Mouse (Mus musculus) forebrain, embryonic 10.5 days (tissue): ENCODE results near the gene En1. TPM values are rescaled to one million over a fixed set of nuclear protein-coding genes. Genes with fewer than 3 reads are reported as not detected.
A peak's percentile ranks its signal among the peaks of the same experiment; 100 is the strongest.

ENCODE experiments used
- DNase-seq: peaks from one replicate; pipeline ENCODE4 v3.0.0-alpha.2; 2017; ENCODE audit warnings: low spot score; ENCODE audit errors: extremely low spot score
- H3K27ac ChIP-seq: fragments of 300-500 bp; sonication (generic); 2 replicates; pipeline ENCODE4 v1.5.1; 2016; ENCODE audit warnings: mild to moderate bottlenecking
- H3K27me3 ChIP-seq: fragments of 300-500 bp; sonication (generic); 2 replicates; pipeline ENCODE4 v1.6.1; 2016; ENCODE audit warnings: mild to moderate bottlenecking; ENCODE audit not compliant: poor library complexity, severe bottlenecking
- H3K36me3 ChIP-seq: fragments of 300-500 bp; sonication (generic); replicated peaks from 2 replicates; pipeline ENCODE4 v1.6.1; 2016; ENCODE audit warnings: mild to moderate bottlenecking, moderate library complexity
- H3K4me1 ChIP-seq: fragments of 300-500 bp; sonication (generic); 2 replicates; pipeline ENCODE4 v1.6.1; 2016
- H3K4me3 ChIP-seq: fragments of 300-500 bp; sonication (generic); 2 replicates; pipeline ENCODE4 v1.5.1; 2016; ENCODE audit warnings: mild to moderate bottlenecking, moderate library complexity
- H3K9me3 ChIP-seq: fragments of 300-500 bp; sonication (generic); 2 replicates; pipeline ENCODE4 v1.6.1; 2016; ENCODE audit warnings: mild to moderate bottlenecking, moderate library complexity
- WGBS: fragments of 180-500 bp; shearing (Covaris S2); methylation state at CpG from one replicate; pipeline ENCODE4 v1.1.7; 2016; 5-methylcytosine and 5-hydroxymethylcytosine counted together
- polyA plus RNA-seq: library from polyadenylated mRNA; unstranded; fragments of >200 nt; fragmentation: Nextera tagmentation; extraction: Ambion mirVana; gene quantifications from 2 replicates; pipeline ENCODE4 v1.2.1, GENCODE M21; 2016

Gene En1
- polyA plus RNA-seq, 1 experiment from 2014 or later, result 0.10 TPM

DNA sequence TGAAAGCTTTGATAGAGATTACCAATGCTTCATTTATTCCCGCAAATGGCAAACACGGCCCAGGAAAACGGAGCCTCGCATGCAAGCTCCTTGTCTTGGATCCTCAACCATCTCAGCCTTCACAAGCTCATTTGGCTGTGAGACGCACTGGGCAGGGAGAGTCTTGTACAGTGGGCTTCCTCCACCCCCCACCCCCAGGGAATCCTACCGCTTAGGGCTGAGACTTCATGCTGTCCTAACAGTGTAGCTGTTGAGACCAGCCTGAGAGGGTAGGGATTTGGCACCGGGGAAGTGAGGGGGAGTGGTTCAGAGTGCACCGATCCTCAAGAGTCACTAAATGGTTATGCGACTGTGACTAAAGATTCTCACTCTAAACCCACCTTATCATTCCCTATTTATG is 13.7 kb downstream of the En1 start:
- Histone ChIP-seq H3K4me3 (no peak overlapping the region), H3K4me1 (peaks cover 10% of the 10 kb centered on the region; the same call in 1 of the 2 replicates), H3K36me3 (no peaks in the 10 kb centered on the region), H3K27me3 (peaks cover 100% of the 10 kb centered on the region), H3K27ac (no peak overlapping the region), H3K9me3 (no peaks in the 10 kb centered on the region)
- under 1% methylated on average over 9 of the region's 9 CpGs for WGBS
- peak; percentile 16 for DNase-seq

DNA sequence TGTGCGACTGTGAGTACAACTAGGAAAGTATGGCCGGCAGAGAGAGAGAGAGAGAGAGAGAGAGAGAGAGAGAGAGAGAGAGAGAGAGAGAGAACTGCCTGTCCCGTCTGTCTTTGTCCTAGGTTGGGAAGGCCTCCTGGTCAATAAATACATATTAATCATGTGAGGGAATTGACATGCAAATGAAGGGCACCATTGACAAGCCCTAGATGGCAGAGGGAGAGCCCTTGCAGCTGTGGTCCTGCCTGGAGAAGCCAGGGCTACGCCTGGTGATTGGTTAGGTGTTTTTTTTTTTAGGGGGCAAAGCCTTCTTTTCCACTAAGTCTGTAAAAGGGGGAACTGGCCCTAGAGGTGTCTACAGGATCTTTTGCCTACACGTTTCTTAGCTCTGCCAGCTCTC is 19.2 kb downstream of the En1 start:
- Histone ChIP-seq H3K36me3 (no peaks in the 10 kb centered on the region), H3K27me3 (peaks cover 100% of the 10 kb centered on the region), H3K9me3 (no peaks in the 10 kb centered on the region), H3K27ac (no peak overlapping the region), H3K4me3 (no peak overlapping the region), H3K4me1 (peaks cover 4% of the 10 kb centered on the region; the same call in 1 of the 2 replicates)
- no peak for DNase-seq
- WGBS, result 33% methylated on average over 5 of the region's 5 CpGs

DNA sequence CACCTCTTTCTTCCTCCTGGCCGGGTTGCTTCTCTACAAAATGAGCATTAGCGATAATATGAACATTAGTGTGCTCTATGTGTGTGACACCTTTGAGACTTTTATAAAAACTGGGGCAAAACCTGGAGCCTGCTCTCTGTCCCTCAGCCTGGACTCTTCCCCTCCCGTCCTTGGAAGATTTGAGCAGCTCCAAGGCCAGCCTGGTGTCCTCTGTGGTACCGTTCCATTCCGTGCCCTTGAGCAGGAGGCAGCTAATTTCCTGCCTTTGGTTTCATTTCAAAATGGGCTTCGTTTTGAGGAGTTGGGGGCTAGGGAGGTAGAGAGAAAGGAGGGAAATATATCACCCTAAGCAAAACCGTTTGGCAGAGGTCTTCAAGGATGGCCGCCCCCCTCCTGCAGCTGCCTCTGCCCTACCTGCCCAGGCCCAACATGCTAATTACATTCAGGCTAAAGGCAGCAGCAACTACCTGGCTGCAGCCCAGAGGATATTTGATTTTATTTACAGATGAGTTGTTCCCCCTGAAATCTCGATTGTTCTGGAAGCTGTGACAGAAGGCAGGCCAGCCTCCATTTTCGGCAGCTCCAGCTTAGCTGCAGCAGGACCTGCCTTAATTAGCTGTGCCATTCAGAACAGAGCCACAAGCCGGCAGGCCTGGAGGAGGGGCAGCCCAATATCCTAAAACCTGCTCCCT is 24.9 kb downstream of the En1 start:
- DNase-seq, result no peak
- 42% methylated on average over 11 of the region's 11 CpGs for WGBS
- H3K27me3 ChIP-seq, result peaks cover 97% of the 10 kb centered on the region

DNA sequence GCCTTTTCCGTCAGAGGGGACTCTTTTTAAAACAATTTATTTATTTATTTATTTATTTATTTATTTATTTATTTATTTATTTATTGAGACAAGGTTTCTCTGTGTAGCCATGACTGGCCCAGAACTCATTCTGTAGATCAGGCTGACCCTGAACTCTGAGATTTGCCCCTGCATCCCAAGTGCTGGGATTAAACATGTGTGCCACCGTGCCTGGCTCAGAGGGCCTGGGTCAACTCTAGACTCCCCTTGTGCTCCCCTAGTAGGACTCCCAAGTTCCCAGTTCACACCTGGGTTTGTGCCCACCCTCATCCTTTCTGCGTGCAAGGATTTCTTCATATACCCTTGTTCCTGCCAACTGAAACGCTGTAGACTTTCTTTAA is 25.4 kb downstream of the En1 start:
- no peak for DNase-seq
- Histone ChIP-seq H3K27ac (no peak overlapping the region), H3K27me3 (peaks cover 97% of the 10 kb centered on the region), H3K4me1 (peaks cover 5% of the 10 kb centered on the region), H3K4me3 (no peak overlapping the region), H3K9me3 (no peaks in the 10 kb centered on the region), H3K36me3 (no peaks in the 10 kb centered on the region)
- 58% methylated on average over 4 of the region's 4 CpGs for WGBS

More for the DNA sequence above, 24.9 kb downstream of the En1 start:
- H3K4me1 ChIP-seq, result peaks cover 5% of the 10 kb centered on the region
- no peak overlapping the region for H3K27ac ChIP-seq
- H3K9me3 ChIP-seq, result no peaks in the 10 kb centered on the region
- H3K36me3 ChIP-seq, result no peaks in the 10 kb centered on the region
- no peak overlapping the region for H3K4me3 ChIP-seq

DNA sequence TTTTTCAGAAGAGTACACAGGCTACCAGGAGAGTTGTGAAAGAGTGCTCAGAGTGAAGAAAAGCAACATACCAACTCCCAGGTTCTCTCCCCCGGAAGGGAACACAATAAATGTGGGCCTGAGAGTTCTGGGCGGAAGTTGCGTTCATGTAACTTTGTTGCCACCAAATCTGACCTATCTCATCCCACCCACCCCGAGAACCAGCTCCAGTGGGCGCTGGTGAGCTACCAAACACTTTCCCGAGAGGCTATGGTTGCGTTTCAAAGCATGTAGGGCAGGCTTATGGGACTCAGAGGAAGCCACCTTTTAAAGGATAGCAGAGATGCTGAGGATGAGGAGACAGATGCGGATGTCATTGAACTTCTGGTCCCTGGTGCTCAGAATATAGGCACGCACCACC is 26.6 kb downstream of the En1 start:
- H3K4me1 ChIP-seq, result peaks cover 5% of the 10 kb centered on the region
- H3K9me3 ChIP-seq, result no peaks in the 10 kb centered on the region
- 66% methylated on average over 9 of the region's 9 CpGs for WGBS
- H3K27ac ChIP-seq, result no peak overlapping the region
- no peak overlapping the region for H3K4me3 ChIP-seq
- no peak for DNase-seq
- no peaks in the 10 kb centered on the region for H3K36me3 ChIP-seq
- peaks cover 92% of the 10 kb centered on the region for H3K27me3 ChIP-seq

DNA sequence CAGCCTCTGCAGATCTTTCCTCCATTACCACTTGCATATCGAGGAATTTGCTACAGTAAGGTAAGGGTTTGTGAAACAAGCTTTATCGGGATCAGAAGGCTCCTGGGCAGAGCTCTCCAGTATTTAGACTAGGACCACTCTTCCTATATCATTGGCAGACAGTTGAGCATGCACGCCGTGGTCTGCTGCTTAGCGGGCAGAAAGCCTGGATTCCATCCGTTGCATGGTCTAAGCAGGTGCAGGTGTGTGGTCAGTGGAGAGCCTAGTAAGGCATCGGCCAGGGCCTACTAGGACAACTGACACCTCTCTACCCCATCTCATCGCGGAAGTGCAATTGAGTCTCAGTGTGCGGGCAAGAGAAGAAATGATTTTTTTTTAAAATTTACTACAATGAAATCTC is 41.2 kb downstream of the En1 start:
- H3K4me3 ChIP-seq, result peak overlapping the region; percentile 32
- no peaks in the 10 kb centered on the region for H3K9me3 ChIP-seq
- H3K4me1 ChIP-seq, result peaks cover 22% of the 10 kb centered on the region
- DNase-seq, result no peak
- no peaks in the 10 kb centered on the region for H3K36me3 ChIP-seq
- no peak overlapping the region for H3K27ac ChIP-seq
- 10% methylated on average over 10 of the region's 10 CpGs for WGBS
- H3K27me3 ChIP-seq, result peaks cover 100% of the 10 kb centered on the region

DNA sequence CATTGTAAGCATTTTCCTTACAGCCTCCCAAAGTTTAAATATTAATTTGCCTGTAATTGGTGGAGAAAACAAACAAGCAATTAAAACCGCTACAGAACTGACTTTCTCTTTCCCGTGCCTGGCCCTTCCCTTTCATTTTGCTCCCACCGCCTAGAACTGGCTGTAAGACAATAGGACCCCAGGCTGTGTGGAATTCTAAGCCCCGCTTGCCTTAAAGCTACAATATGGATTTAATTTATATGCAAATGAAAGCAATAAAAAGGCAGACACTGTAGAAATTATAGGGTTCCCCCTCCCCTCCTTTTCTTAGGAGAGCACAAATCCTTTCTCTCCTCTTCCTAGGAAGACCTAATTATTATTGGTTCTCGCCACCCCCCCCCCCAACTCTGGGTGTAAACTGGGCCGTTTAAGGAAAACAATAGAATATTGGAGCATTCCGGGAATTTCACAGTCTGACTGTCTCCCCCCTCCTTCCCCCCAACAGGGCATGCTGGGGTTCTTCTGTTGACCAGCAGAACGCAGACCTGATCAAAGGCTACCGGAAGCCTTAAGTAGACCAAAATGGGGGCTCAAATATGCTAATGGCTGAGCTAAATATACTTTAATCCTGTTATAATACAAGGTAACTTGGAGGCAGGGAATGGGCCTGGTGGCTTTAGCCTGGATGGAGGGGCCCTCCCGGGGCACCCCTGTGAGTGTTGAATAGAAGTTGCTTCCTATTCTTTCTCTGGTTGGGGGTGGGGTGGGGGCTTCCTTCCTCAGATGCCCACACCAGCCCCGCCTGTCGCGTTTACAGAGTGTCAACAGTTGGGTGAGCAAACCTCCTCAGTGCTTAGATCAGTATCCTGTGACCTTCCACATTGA is 41.9 kb downstream of the En1 start:
- 0 out of 2 replicates have a peak overlapping the region, but pooled peaks have one; percentile 15 for H3K27ac ChIP-seq
- peak overlapping the region; percentile 32 for H3K4me3 ChIP-seq
- no peaks in the 10 kb centered on the region for H3K36me3 ChIP-seq
- H3K27me3 ChIP-seq, result peaks cover 100% of the 10 kb centered on the region
- peak; percentile 38 for DNase-seq
- no peaks in the 10 kb centered on the region for H3K9me3 ChIP-seq
- 2% methylated on average over 13 of the region's 13 CpGs for WGBS
- peaks cover 22% of the 10 kb centered on the region for H3K4me1 ChIP-seq

DNA sequence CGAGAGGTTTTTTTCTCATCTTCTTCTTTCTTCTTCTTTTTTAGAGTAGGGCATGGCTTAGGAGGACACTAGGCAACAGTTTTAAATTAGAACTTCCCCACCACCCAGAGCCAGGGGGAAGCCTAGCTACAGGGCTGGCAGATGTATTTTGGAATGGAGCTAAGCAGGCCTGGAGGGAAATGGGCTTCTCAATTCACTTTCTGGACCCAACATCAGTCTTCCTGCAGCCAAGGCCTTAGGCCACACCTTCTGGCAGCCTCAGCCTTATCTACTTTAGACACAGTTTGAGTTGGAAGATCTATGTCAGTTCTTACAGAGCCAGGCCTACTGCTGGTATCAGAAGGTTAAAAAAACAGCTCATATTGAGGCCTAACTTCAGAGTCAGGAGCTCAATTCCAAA is 42.5 kb downstream of the En1 start:
- Histone ChIP-seq H3K36me3 (no peaks in the 10 kb centered on the region), H3K27ac (no peak overlapping the region), H3K4me3 (no peak overlapping the region), H3K9me3 (no peaks in the 10 kb centered on the region), H3K27me3 (peaks cover 98% of the 10 kb centered on the region), H3K4me1 (peaks cover 22% of the 10 kb centered on the region)
- no peak for DNase-seq
- 21% methylated on average over 1 of the region's 1 CpGs for whole genome bisulfite sequencing

DNA sequence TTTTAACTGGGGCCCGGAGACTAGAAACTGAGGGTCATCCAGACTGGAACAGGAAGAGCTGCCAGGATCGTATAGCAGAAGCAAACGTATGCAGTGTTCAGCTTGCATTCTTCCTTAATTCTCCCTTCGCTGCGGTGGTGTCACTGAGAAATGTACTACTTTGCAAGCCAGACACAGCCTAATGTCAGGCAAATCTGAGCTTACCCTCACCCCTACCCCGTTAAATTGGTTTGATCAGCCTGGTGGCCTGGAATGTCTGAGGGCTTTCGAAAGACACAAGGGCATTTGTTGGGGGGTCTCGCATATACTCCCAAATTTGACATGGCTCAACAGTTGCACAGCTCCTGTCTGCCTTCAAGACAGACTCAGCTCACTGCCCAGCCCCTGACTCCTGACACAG is 47.9 kb downstream of the En1 start:
- Histone ChIP-seq H3K9me3 (no peaks in the 10 kb centered on the region), H3K4me3 (no peak overlapping the region), H3K27ac (no peak overlapping the region), H3K27me3 (peaks cover 71% of the 10 kb centered on the region), H3K36me3 (no peaks in the 10 kb centered on the region), H3K4me1 (peaks cover 3% of the 10 kb centered on the region)
- 74% methylated on average over 8 of the region's 8 CpGs for WGBS
- no peak for DNase-seq

DNA sequence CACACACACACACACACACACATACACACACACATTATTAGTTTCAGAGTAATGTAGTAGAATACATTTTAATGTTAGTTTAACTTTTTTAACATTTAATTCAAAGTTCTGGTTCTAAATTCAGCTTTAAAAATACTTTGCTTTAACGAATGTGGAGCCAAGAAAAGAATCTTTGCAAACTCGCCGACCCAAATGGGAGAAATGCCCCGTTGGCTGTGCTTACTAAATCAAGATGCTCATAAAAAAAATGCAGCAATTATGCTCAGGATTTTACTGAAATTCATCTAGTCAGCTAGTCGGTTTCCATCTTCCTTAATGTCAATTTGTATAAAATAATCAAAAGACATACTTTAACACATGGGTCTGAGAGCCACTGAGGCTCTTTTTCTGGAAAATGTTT is 49.8 kb downstream of the En1 start:
- Histone ChIP-seq H3K4me3 (no peak overlapping the region), H3K27me3 (peaks cover 58% of the 10 kb centered on the region), H3K4me1 (no peaks in the 10 kb centered on the region), H3K27ac (no peak overlapping the region), H3K36me3 (no peaks in the 10 kb centered on the region), H3K9me3 (no peaks in the 10 kb centered on the region)
- WGBS, result 89% methylated on average over 5 of the region's 5 CpGs
- DNase-seq, result no peak

DNA sequence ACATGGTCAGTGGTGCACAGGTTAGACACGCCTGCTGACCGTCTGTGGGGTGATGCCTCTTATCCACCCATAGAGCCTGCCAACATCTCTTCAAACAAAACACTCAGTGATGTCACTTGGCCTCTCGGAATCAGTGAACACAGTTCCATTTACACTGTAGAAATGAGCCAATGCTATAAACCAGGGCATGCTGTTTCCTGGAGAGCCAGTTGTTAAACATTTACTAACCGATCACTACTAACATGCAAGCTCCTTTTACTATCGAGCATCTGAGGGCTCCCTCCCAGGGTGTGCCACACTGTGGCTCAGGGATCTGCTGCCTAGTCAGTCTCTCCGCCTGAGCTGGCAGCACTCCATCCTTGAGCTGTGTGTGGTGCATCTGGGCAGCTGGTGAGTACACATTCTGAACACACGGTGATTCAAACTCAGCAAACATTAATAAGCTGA is 52.8 kb downstream of the En1 start:
- H3K4me3 ChIP-seq, result no peak overlapping the region
- no peaks in the 10 kb centered on the region for H3K36me3 ChIP-seq
- WGBS, result 88% methylated on average over 7 of the region's 7 CpGs
- H3K27ac ChIP-seq, result no peak overlapping the region
- H3K4me1 ChIP-seq, result no peaks in the 10 kb centered on the region
- peaks cover 32% of the 10 kb centered on the region for H3K27me3 ChIP-seq
- H3K9me3 ChIP-seq, result no peaks in the 10 kb centered on the region
- no peak for DNase-seq
